Mouse (Mus musculus) urinary bladder, postnatal 14 days (tissue): Measurements from ENCODE around the gene Ddb1.

Source experiments
- DNase-seq: peaks from one replicate; pipeline ENCODE4 v3.0.0; 2021; ENCODE audit warnings: low spot score

Ddb1 gene

GRCm38 (mm10) chr19:10661919-10662318 lies 56.8 kb downstream of the Ddb1 start:
- no peak for DNase-seq

- DNase-seq = no peak
Measured at GRCm38 (mm10) chr19:10662665-10663064, 57.5 kb downstream of the Ddb1 start.

- no peak for DNase-seq
Measured at GRCm38 (mm10) chr19:10665093-10665492, 60.0 kb downstream of the Ddb1 start.

DNA sequence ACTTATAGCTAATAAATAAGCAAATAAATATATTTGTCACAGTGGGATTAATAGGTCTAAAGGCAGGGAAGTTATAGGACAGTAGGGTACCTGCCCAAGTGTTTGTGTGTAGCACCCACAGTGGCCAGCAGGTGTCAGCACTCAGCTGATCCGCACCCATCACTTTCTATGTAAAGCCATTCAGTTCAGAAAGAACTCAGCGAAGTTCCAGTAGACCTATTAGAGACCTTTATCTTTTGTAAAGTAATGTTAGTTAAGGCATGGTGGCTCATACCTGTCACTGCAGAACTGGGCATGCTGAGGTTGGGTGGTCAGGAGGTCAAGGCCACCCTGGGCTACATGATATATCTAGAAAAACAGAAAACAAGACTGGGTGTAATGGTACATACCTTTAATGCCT lies 60.4 kb downstream of the Ddb1 start:
- peak; percentile 73 for DNase-seq

- DNase-seq = no peak
Measured at GRCm38 (mm10) chr19:10671319-10671718, 66.2 kb downstream of the Ddb1 start.

DNA sequence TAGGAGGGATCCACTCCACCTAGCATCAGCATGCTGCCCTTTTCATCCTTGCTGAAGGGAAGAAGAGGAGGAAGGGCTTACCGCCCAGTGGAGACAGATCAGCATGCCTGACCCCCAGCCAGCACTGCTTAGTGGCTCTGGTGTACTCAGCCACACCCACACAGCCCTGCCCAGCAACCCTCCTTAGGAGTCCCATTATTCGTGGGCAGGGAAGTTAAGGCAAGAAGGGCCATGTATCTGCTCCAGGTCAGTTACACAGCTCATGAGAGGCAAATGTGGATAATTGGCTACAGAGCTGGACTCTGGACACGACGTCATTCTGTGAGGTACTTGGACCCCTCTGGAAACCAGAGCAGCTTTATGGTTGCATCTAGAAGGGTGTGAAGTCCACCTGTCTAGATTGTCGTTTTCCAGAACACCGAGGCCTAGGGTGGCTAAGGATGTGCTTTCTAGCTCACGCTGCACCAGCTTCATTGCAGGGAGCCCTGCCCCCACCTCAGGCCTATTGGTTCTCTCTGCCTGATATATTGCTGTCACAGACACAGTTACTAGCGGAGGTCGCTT lies 66.8 kb downstream of the Ddb1 start:
- DNase-seq = no peak

DNA sequence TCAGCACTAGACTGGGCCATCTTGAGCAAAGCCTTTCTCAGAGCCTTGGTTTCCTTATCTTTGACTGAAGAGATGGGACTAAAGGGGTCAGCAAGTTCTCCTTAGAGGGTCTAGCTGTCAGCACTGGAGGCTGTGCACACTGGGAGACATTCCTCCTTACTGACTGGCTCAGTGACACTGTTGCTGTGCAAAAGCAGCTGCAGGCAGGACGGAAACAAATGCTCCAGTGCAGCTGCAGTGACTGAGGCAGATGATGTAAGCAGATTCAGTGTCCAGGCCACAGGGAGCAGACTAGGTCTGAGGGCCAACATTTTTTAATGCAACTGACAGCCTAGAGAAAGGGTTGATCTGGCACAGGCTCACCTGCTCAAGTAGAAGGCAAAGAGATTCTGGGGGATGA lies 68.1 kb downstream of the Ddb1 start:
- DNase-seq = no peak

- no peak for DNase-seq
Measured at GRCm38 (mm10) chr19:10676656-10677055, 71.5 kb downstream of the Ddb1 start.

DNA sequence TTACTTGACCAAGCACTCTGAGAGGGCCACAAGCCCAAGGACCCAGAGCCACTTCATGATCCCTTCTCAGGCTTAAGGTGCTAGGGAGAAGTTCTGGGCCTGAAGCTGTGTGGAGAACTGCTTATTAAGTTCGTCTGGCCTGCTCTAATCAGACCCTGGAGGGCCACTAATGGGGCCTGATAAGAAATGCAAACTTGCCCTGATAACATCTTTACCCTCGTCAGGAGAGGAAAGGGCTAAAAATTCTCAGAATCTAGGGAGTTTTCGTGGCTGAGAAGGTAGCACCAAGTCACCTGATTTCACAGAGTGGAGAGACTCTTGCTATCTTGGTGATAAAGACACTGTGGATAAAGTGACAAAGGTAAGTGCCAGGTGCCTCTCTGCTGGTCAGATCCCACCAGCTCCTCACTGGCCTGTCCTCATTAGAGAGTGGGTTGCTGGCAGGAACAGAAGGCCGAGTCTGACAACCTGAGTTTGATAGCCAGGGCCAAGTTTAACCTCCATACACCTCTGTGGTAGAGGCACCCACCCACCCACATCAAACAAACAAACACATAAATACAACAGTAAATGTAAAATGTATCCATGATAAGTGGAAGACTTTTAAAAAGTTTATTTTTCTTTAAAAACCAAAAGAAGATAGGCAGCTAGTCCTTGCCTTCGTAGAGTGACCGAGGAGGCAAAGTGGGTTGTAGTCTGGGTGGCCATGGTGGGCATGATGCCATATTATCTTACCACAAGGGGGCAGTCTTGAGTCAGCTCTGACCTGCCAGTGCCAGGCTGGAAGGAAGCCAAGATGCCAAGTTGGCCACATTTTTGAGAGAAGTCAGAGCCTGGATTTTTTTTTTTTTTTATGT lies 73.0 kb downstream of the Ddb1 start, which contains the start of gene Pga5:
Gene Pga5 (minus strand): TSS at position 157 of the 857 bp plus-strand sequence.
- DNase-seq = peak; percentile 82

GRCm38 (mm10) chr19:10678772-10679067 lies 73.6 kb downstream of the Ddb1 start:
- DNase-seq = no peak
